Mouse (Mus musculus): Measurements from ENCODE around the gene Nkiras2.

DNA sequence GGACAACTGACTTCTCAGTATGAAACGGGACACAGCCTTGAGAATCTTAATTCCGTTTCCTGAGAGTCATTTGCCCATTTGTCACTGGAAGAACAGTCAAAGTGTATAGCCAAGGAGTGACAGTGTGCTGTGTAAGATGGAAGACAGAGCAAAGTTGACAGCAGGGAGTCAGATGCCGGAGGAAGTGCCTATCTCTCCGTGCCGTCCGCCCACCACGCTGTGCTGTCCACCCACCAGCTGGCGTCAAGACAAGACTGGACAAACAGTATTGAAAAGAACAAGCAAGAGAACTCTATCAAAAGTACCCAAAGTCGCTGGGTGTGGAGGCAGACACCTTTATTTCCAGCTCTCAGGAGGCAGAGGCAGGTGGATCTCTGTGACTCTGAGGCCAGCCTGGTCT is 15.9 kb upstream of the Nkiras2 start:
- no peak for TF ChIP-seq EP300 (IDR thresholded peaks at IDR 0.05; ENCODE audit: low read depth)
- TF ChIP-seq CTCF (IDR thresholded peaks at IDR 0.05; ENCODE audit: low read depth) = no peak

Measured in liver, embryonic 14.5 days (tissue).